Mouse (Mus musculus): Measurements from ENCODE around the gene Ppp1r14b.
"Not testable (repeated sequence)": the region's sequence is repeated elsewhere in the genome, so short reads cannot be mapped to it uniquely, and the experiment has no call there.

- TF ChIP-seq CTCF (conservative IDR thresholded peaks at IDR 0.05; ENCODE audit: low read length); NANOG (IDR thresholded peaks at IDR 0.05; ENCODE audit: borderline replicate concordance, low read length): not testable (repeated sequence)
These were observed 16.4 kb downstream of the Ppp1r14b start for GRCm38 (mm10) chr19:6991166-6991565.
